20 mouse cellular contexts compared by ENCODE assay signal in the genomic region with DNA sequence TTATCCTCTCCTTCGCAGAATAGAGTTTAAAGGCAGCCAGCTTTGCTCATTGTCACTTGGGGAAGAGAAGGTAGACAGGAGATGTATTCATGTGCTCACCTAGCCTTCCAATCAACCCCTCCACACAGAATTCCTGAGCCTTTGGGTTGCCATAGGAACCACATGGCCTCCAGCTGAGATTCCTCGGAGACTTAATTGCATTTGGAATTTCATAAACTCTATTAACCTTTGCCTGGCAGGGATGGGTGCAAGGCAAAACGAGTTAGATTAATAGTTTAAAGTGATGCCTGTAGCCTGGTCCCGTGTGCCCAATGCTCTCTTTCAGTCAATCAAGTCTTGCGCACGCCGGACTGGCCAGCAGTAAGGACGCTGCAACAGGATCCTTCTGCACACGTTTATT.
DNase-seq lines count a peak whose midpoint lies in the region; ATAC-seq lines count a peak whose summit lies in the region.
"Had no signal": no experiment of that assay in that cellular context is flagged by ENCODE, and none has a peak within 500 bp of the region (broad histone marks: within the 10 kb centered on the region; RNA-seq: fewer than 3 reads in every experiment).

No protein-coding gene starts in this region.

- no peak overlapping the region for H3K9ac ChIP-seq in forebrain, embryonic 14.5 days (ENCODE audit: low read length)
- H3K9ac ChIP-seq in neural tube, embryonic 14.5 days (replicated peaks; ENCODE audit: low read depth, low read length) = no peak overlapping the region
- no peak overlapping the region for H3K9ac ChIP-seq in hindbrain, embryonic 16.5 days (ENCODE audit: low read depth, low read length)
- H3K9ac ChIP-seq: embryonic facial prominence, embryonic 13.5 days; heart, embryonic 12.5 days; intestine, embryonic 15.5 days; limb, embryonic 12.5 days; liver, embryonic 13.5 days; lung, embryonic 15.5 days; neural tube, embryonic 15.5 days had no signal

- 69% methylated on average over 9 of the region's 9 CpGs for WGBS in forebrain, embryonic 14.5 days
- 77% methylated on average over 9 of the region's 9 CpGs for whole genome bisulfite sequencing in forebrain, embryonic 10.5 days
- WGBS in neural tube, embryonic 14.5 days = 74% methylated on average over 9 of the region's 9 CpGs
- 50% methylated on average over 9 of the region's 9 CpGs for WGBS in hindbrain, embryonic 16.5 days

- H3K27ac ChIP-seq in forebrain, embryonic 14.5 days (ENCODE audit: low read depth, low read length) = no peak overlapping the region
- H3K27ac ChIP-seq in forebrain, embryonic 10.5 days = no peak overlapping the region
- no peak overlapping the region for H3K27ac ChIP-seq in neural tube, embryonic 14.5 days (ENCODE audit: low read depth, low read length)
- H3K27ac ChIP-seq in hindbrain, embryonic 16.5 days (ENCODE audit: low read depth, low read length) = no peak overlapping the region
- H3K27ac ChIP-seq: embryonic facial prominence, embryonic 13.5 days; intestine, embryonic 15.5 days; left cerebral cortex, adult 2 months; limb, embryonic 12.5 days; liver, embryonic 13.5 days; lung, embryonic 15.5 days; neural tube, embryonic 15.5 days had no signal

- no peak for ATAC-seq in forebrain, embryonic 14.5 days
- 0 out of 2 replicates have a peak, but pooled peaks have one; percentile 24 for ATAC-seq in neural tube, embryonic 14.5 days (ENCODE audit: low read depth)
- ATAC-seq in hindbrain, embryonic 16.5 days = peak; percentile 64; the same call in 1 of the 2 replicates
- ATAC-seq: intestine, embryonic 15.5 days; Patski had no signal

- DNase-seq in forebrain, embryonic 14.5 days (ENCODE audit: low spot score) = peak; percentile 54
- no peak for DNase-seq in forebrain, embryonic 10.5 days (ENCODE audit: extremely low spot score, low spot score)
- DNase-seq in neural tube, embryonic 10.5 days (ENCODE audit: extremely low spot score, low spot score) = no peak
- no peak for DNase-seq in thymus, postnatal 10 days (ENCODE audit: low spot score in 2 of 2)
- DNase-seq in adrenal gland, adult 8-10 months = no peak
- DNase-seq: adrenal gland, postnatal 36 days; B cell, adult 2 months; liver, embryonic 13.5 days; right cerebral cortex, postnatal 25 days; thymus, postnatal 36 days had no signal

- H3K4me3 ChIP-seq in forebrain, embryonic 14.5 days (ENCODE audit: low read depth, low read length) = no peak overlapping the region
- H3K4me3 ChIP-seq in forebrain, embryonic 10.5 days = no peak overlapping the region
- no peak overlapping the region for H3K4me3 ChIP-seq in neural tube, embryonic 14.5 days (ENCODE audit: low read depth, low read length)
- H3K4me3 ChIP-seq in hindbrain, embryonic 16.5 days (ENCODE audit: low read length) = no peak overlapping the region
- H3K4me3 ChIP-seq: embryonic facial prominence, embryonic 13.5 days; heart, embryonic 12.5 days; intestine, embryonic 15.5 days; left cerebral cortex, adult 2 months; limb, embryonic 12.5 days; liver, embryonic 13.5 days; lung, embryonic 15.5 days; neural tube, embryonic 15.5 days had no signal

- H3K27me3 ChIP-seq in forebrain, embryonic 14.5 days (replicated peaks; ENCODE audit: control insufficient read depth, insufficient read depth, low read length) = no peaks in the 10 kb centered on the region
- no peaks in the 10 kb centered on the region for H3K27me3 ChIP-seq in forebrain, embryonic 10.5 days (ENCODE audit: poor library complexity, severe bottlenecking)
- no peaks in the 10 kb centered on the region for H3K27me3 ChIP-seq in neural tube, embryonic 14.5 days (ENCODE audit: control insufficient read depth, insufficient read depth, low read length)
- H3K27me3 ChIP-seq in hindbrain, embryonic 16.5 days (replicated peaks; ENCODE audit: control insufficient read depth, insufficient read depth, low read length) = no peaks in the 10 kb centered on the region
- H3K27me3 ChIP-seq: embryonic facial prominence, embryonic 13.5 days; heart, embryonic 12.5 days; intestine, embryonic 15.5 days; limb, embryonic 12.5 days; liver, embryonic 13.5 days; lung, embryonic 15.5 days; neural tube, embryonic 15.5 days; Patski had no signal

- no peaks in the 10 kb centered on the region for H3K9me3 ChIP-seq in forebrain, embryonic 14.5 days (replicated peaks; ENCODE audit: control insufficient read depth, low read length)
- H3K9me3 ChIP-seq in forebrain, embryonic 10.5 days = peaks cover 7% of the 10 kb centered on the region; the same call in 1 of the 2 replicates
- no peaks in the 10 kb centered on the region for H3K9me3 ChIP-seq in neural tube, embryonic 14.5 days (ENCODE audit: control insufficient read depth, low read length)
- no peaks in the 10 kb centered on the region for H3K9me3 ChIP-seq in hindbrain, embryonic 16.5 days (ENCODE audit: control insufficient read depth, low read length)
- H3K9me3 ChIP-seq: embryonic facial prominence, embryonic 13.5 days; heart, embryonic 12.5 days; intestine, embryonic 15.5 days; lung, embryonic 15.5 days; neural tube, embryonic 15.5 days had no signal

- H3K4me2 ChIP-seq in forebrain, embryonic 14.5 days (ENCODE audit: low read length) = no peak overlapping the region
- H3K4me2 ChIP-seq in neural tube, embryonic 14.5 days (ENCODE audit: low read depth, low read length) = no peak overlapping the region
- H3K4me2 ChIP-seq in hindbrain, embryonic 16.5 days (ENCODE audit: low read length) = no peak overlapping the region
- H3K4me2 ChIP-seq: embryonic facial prominence, embryonic 13.5 days; heart, embryonic 12.5 days; intestine, embryonic 15.5 days; limb, embryonic 12.5 days; liver, embryonic 13.5 days; lung, embryonic 15.5 days; neural tube, embryonic 15.5 days had no signal

- H3K4me1 ChIP-seq in forebrain, embryonic 14.5 days (ENCODE audit: control insufficient read depth, insufficient read depth, low read length) = no peaks in the 10 kb centered on the region
- H3K4me1 ChIP-seq in forebrain, embryonic 10.5 days = peaks cover 13% of the 10 kb centered on the region
- H3K4me1 ChIP-seq in neural tube, embryonic 14.5 days (ENCODE audit: control insufficient read depth, insufficient read depth, low read length) = no peaks in the 10 kb centered on the region
- no peaks in the 10 kb centered on the region for H3K4me1 ChIP-seq in hindbrain, embryonic 16.5 days (ENCODE audit: control insufficient read depth, insufficient read depth, low read depth, low read length)
- H3K4me1 ChIP-seq: embryonic facial prominence, embryonic 13.5 days; heart, embryonic 12.5 days; intestine, embryonic 15.5 days; liver, embryonic 13.5 days; lung, embryonic 15.5 days; neural tube, embryonic 15.5 days had no signal

- H3K36me3 ChIP-seq in forebrain, embryonic 14.5 days (ENCODE audit: control insufficient read depth, insufficient read depth, low read length) = no peaks in the 10 kb centered on the region
- no peaks in the 10 kb centered on the region for H3K36me3 ChIP-seq in forebrain, embryonic 10.5 days (replicated peaks)
- no peaks in the 10 kb centered on the region for H3K36me3 ChIP-seq in neural tube, embryonic 14.5 days (ENCODE audit: control insufficient read depth, insufficient read depth, low read length)
- no peaks in the 10 kb centered on the region for H3K36me3 ChIP-seq in hindbrain, embryonic 16.5 days (ENCODE audit: control insufficient read depth, insufficient read depth, low read length)
- H3K36me3 ChIP-seq: embryonic facial prominence, embryonic 13.5 days; heart, embryonic 12.5 days; intestine, embryonic 15.5 days; limb, embryonic 12.5 days; liver, embryonic 13.5 days; lung, embryonic 15.5 days; neural tube, embryonic 15.5 days had no signal
